Mouse (Mus musculus): ENCODE results near the gene Smurf2.

Gene Smurf2

GRCm38 (mm10) chr11:106920551-106921379, at the start of gene Smurf2:
Smurf2 (minus strand) TSS chr11:106920715.
- DNase-seq, result peak; percentile 90 to 96

GRCm38 (mm10) chr11:106969798-106970197, 49.3 kb upstream of the Smurf2 start:
- DNase-seq, result no peak

- peak; percentile 71 to 89 for DNase-seq
These were observed 47.1 kb upstream of the Smurf2 start for GRCm38 (mm10) chr11:106967630-106968029.

GRCm38 (mm10) chr11:106965881-106966280, 45.4 kb upstream of the Smurf2 start:
- no peak for DNase-seq

GRCm38 (mm10) chr11:106962310-106962709, 41.8 kb upstream of the Smurf2 start:
- no peak for DNase-seq

- DNase-seq, result peak; percentile 65 to 79
These were observed 41.1 kb upstream of the Smurf2 start for GRCm38 (mm10) chr11:106961471-106962081.

- no peak for DNase-seq
These were observed 38.6 kb upstream of the Smurf2 start for GRCm38 (mm10) chr11:106959121-106959520.

- no peak for DNase-seq
These were observed 38.0 kb upstream of the Smurf2 start for GRCm38 (mm10) chr11:106958407-106959071.

GRCm38 (mm10) chr11:106957271-106957980, 36.9 kb upstream of the Smurf2 start:
- peak; percentile 86 to 93 for DNase-seq

- no peak for DNase-seq
These were observed 34.1 kb upstream of the Smurf2 start for GRCm38 (mm10) chr11:106954566-106954965.

GRCm38 (mm10) chr11:106954116-106954515, 33.6 kb upstream of the Smurf2 start:
- DNase-seq, result no peak

- no peak for DNase-seq
These were observed 16.8 kb upstream of the Smurf2 start for GRCm38 (mm10) chr11:106937306-106937705.

GRCm38 (mm10) chr11:106930366-106930765, 9.9 kb upstream of the Smurf2 start:
- DNase-seq, result peak in 1 of 2 experiments; percentile 28

GRCm38 (mm10) chr11:106928935-106929334, 8.4 kb upstream of the Smurf2 start:
- no peak for DNase-seq

GRCm38 (mm10) chr11:106927950-106928349, 7.4 kb upstream of the Smurf2 start:
- DNase-seq, result no peak

GRCm38 (mm10) chr11:106927226-106927625, 6.7 kb upstream of the Smurf2 start:
- DNase-seq, result no peak

- no peak for DNase-seq
These were observed 6.2 kb upstream of the Smurf2 start for GRCm38 (mm10) chr11:106926732-106927131.

GRCm38 (mm10) chr11:106919612-106920550, 634 bp downstream of the Smurf2 start:
- peak; percentile 49 to 61 for DNase-seq

GRCm38 (mm10) chr11:106918901-106919300, 1.6 kb downstream of the Smurf2 start:
- DNase-seq, result no peak

GRCm38 (mm10) chr11:106911257-106911656, 9.3 kb downstream of the Smurf2 start:
- no peak for DNase-seq

- no peak for DNase-seq
These were observed 12.5 kb downstream of the Smurf2 start for GRCm38 (mm10) chr11:106908016-106908415.

- DNase-seq, result no peak
These were observed 13.3 kb downstream of the Smurf2 start for GRCm38 (mm10) chr11:106907253-106907652.
